Mouse (Mus musculus): ENCODE results near the gene Fam129a. TPM values are rescaled to one million over a fixed set of nuclear protein-coding genes. Genes with fewer than 3 reads are reported as not detected.

Gene Fam129a
- polyA plus RNA-seq, 1 experiment from 2014 or later = 4.4 TPM

DNA sequence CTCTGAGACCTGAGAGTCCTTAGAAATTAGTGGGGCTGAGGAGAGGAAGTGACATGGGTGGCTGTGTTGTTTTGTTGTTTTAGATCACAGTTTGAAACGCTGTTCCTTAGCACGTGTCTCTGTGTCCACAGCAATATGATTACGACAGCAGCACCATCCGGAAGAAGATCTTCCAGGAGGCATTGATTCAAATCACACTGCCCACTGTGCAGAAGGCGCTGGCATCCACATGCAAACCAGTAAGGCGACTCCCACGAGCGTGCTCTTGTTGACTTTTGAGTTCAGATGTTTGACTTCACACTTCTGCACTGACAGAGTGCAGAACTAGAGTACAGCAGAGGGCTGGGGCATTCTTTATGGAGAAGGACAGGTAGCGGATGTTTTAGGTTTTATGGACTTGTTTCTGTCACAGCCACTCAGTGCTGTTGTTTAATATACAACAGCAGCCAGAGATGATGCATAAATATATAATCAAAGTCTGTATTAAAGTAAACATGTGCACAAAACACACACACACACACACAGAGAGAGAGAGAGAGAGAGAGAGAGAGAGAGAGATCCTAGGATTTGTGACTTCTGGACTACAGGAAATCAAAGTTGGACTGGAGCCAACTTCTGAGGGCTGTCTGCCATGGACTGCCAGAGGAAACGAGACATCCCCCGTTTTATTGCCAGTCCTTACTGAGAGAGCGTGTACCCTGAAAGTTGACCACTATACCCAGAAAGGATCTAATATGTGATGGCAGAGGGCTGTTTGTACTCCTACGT, 138.2 kb downstream of the Fam129a start:
- Histone ChIP-seq H3K4me1 (replicated peaks) (peaks cover 23% of the 10 kb centered on the region), H3K4me3 (no peak overlapping the region), H3K27me3 (replicated peaks) (no peaks in the 10 kb centered on the region), H3K4me2 (peak overlapping the region; percentile 27; the same call in 1 of the 2 replicates), H3K9me3 (replicated peaks) (no peaks in the 10 kb centered on the region), H3K9ac (no peak overlapping the region), H3K36me3 (no peaks in the 10 kb centered on the region), H3K27ac (ENCODE audit: poor library complexity, severe bottlenecking) (no peak overlapping the region)
- 42% methylated on average over 13 of the region's 13 CpGs for WGBS
- ATAC-seq (ENCODE audit: insufficient number of reproducible peaks, low FRiP score) = peak; percentile 64; the same call in 1 of the 2 replicates

DNA sequence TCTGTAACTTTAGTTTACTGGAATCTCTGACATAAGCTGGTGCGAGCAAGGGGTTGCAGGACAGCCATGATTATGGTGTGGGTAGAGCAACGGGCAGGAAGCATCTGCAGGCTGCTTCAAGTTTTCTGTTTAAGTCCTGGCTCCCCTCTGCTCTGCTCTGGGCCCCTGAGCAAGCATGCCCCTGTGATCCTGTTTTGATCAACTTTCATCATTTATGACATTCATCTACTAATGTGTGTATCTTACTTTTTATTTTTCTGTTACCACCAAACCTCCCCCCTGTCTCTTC, 138.7 kb downstream of the Fam129a start:
- Histone ChIP-seq H3K4me1 (replicated peaks) (peaks cover 23% of the 10 kb centered on the region), H3K27ac (ENCODE audit: poor library complexity, severe bottlenecking) (no peak overlapping the region), H3K9me3 (replicated peaks) (no peaks in the 10 kb centered on the region), H3K9ac (no peak overlapping the region), H3K36me3 (no peaks in the 10 kb centered on the region), H3K27me3 (replicated peaks) (no peaks in the 10 kb centered on the region), H3K4me2 (peak overlapping the region; percentile 27; the same call in 1 of the 2 replicates), H3K4me3 (no peak overlapping the region)
- 46% methylated on average over 2 of the region's 2 CpGs for WGBS
- ATAC-seq (ENCODE audit: insufficient number of reproducible peaks, low FRiP score) = 0 out of 2 replicates have a peak, but pooled peaks have one; percentile 31

DNA sequence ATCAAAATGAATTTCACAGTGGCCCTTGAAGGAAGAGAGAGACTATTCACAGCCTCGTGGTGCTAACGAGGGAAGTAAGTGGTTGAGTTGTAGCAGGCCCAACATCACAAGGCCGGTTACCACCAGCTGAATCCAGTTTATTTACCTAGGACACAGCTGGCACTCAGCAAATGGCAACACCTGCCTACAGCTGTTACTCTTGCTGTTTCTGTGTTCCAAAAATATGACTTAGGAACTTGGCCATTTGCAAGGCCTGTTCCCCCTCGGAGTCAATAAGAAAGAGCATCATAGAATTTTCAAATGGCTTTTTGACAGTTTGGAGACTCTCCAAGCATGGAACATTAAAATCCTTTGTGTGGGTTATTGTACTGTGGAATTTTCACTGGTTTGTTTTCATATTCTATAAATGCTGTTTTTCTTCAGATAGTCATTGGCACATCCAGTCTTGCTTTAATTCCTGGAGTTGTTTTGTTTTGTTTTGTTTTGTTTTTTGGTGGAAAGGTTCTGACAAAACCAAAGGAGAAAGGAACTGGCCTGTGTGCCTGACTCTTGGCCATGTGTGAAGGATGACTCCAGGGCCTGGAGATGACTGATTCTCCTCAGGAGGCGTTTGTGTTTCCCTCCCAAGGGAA, 139.6 kb downstream of the Fam129a start:
- H3K9me3 ChIP-seq (replicated peaks) = no peaks in the 10 kb centered on the region
- no peak overlapping the region for H3K4me2 ChIP-seq
- no peak overlapping the region for H3K4me3 ChIP-seq
- no peaks in the 10 kb centered on the region for H3K27me3 ChIP-seq (replicated peaks)
- H3K36me3 ChIP-seq = no peaks in the 10 kb centered on the region
- peaks cover 18% of the 10 kb centered on the region for H3K4me1 ChIP-seq (replicated peaks)
- 59% methylated on average over 5 of the region's 5 CpGs for WGBS
- H3K9ac ChIP-seq = no peak overlapping the region
- ATAC-seq (ENCODE audit: insufficient number of reproducible peaks, low FRiP score) = no peak
- H3K27ac ChIP-seq (ENCODE audit: poor library complexity, severe bottlenecking) = no peak overlapping the region

DNA sequence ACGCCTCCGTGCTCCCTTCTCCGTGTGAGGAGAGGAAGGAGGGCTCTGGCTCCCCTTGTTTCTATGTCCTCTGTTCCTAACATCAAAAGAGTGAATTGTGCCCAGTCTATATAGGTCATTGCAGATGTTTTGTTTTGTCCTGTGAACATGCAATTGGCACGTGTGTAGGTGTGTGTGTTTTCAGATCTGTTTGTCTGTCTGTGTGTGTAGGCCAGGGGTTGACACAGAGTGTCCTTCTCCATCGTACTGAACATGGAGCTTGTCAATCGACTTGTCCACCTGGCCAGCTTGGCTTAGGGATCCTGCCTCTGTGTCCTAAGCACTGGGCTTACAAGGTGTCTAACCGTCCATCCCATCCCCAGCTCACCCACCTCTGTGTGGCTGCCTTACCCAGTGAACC, 140.1 kb downstream of the Fam129a start:
- no peak for ATAC-seq (ENCODE audit: insufficient number of reproducible peaks, low FRiP score)
- H3K36me3 ChIP-seq = no peaks in the 10 kb centered on the region
- H3K4me1 ChIP-seq (replicated peaks) = peaks cover 18% of the 10 kb centered on the region
- 67% methylated on average over 7 of the region's 7 CpGs for WGBS
- H3K27me3 ChIP-seq (replicated peaks) = no peaks in the 10 kb centered on the region
- H3K27ac ChIP-seq (ENCODE audit: poor library complexity, severe bottlenecking) = no peak overlapping the region
- no peaks in the 10 kb centered on the region for H3K9me3 ChIP-seq (replicated peaks)
- no peak overlapping the region for H3K4me2 ChIP-seq
- H3K9ac ChIP-seq = no peak overlapping the region
- no peak overlapping the region for H3K4me3 ChIP-seq

DNA sequence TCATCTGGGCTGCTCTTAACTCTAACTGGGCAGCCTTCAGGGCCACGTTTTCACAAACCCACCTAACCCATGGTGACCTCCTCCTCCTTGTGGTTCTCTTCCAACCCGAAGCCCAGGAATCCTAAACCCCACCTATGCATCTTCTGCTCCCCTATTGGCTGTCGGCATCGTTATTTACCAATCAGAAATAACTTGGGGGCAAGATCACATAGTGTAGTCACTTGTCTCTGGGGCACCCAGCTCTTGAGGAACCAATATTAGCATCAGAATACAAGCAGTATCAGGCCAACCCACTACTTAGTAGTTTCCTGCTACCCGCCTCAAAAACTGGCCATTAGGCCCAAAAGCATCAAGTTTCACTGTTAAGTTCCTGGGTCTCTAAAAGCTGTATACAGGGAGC, 141.7 kb downstream of the Fam129a start:
- no peak overlapping the region for H3K27ac ChIP-seq (ENCODE audit: poor library complexity, severe bottlenecking)
- no peaks in the 10 kb centered on the region for H3K27me3 ChIP-seq (replicated peaks)
- 47% methylated on average over 5 of the region's 5 CpGs for WGBS
- H3K4me1 ChIP-seq (replicated peaks) = peaks cover 24% of the 10 kb centered on the region
- no peak overlapping the region for H3K4me2 ChIP-seq
- H3K36me3 ChIP-seq = no peaks in the 10 kb centered on the region
- H3K9ac ChIP-seq = no peak overlapping the region
- ATAC-seq (ENCODE audit: insufficient number of reproducible peaks, low FRiP score) = no peak
- no peaks in the 10 kb centered on the region for H3K9me3 ChIP-seq (replicated peaks)
- H3K4me3 ChIP-seq = no peak overlapping the region

DNA sequence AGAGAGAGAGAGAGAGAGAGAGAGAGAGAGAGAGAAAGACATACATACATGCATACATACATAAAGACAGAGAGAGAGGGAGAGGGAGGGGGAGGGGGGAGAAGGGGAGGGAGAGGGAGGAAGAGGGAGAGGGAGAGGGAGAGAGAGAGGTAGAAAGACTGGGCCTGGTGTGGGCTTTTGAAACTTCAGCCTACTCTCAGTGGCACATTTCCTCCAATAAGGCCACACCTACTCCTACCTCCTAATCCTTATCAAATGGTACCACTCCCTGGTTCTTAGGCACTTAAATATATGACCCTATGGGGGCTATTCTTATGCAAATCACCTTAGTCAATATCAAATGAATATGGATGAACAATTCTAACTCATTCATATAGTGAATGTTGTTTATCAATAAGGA, 142.6 kb downstream of the Fam129a start:
- no peak overlapping the region for H3K4me3 ChIP-seq
- no peak overlapping the region for H3K27ac ChIP-seq (ENCODE audit: poor library complexity, severe bottlenecking)
- no peak overlapping the region for H3K4me2 ChIP-seq

DNA sequence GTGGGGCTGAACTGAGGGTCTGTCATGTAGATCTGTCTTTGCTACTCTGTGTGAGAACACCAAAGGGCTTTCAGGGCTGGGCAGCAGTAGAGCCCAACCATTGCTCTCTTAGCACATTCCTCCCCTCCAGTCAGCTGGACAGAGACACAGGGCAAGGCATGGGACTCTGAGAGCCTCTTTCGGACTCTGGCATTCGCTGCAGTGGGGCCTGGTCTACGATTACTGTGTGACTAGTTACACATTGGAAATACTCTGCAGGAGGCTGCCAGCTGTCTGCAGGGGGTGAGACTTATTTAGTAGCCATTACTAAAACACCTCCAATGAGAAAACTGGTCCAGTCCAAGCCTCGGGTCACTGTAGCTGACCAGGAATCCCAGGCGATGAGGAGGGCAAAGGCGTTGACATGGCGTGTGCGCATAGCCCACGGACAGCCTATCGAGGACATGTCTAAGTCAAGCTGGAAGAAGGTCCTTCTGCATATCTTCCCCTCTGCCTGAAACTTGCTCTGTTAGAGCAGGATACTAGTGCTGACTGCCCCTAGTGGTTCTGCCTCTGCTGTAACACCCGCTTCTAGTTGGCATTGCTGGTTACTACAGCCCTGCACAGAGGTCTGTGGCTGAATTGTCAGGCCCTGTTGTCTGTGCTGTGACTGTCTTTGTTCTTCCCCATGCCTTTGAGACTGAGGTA, 145.2 kb downstream of the Fam129a start:
- WGBS = 71% methylated on average over 11 of the region's 11 CpGs
- no peak for ATAC-seq (ENCODE audit: insufficient number of reproducible peaks, low FRiP score)
- no peaks in the 10 kb centered on the region for H3K27me3 ChIP-seq (replicated peaks)

More for the DNA sequence above, 142.6 kb downstream of the Fam129a start:
- H3K27me3 ChIP-seq (replicated peaks) = no peaks in the 10 kb centered on the region
- H3K9me3 ChIP-seq (replicated peaks) = no peaks in the 10 kb centered on the region
- H3K36me3 ChIP-seq = no peaks in the 10 kb centered on the region
- no peak overlapping the region for H3K9ac ChIP-seq
- H3K4me1 ChIP-seq (replicated peaks) = peaks cover 23% of the 10 kb centered on the region
- ATAC-seq (ENCODE audit: insufficient number of reproducible peaks, low FRiP score) = no peak

DNA sequence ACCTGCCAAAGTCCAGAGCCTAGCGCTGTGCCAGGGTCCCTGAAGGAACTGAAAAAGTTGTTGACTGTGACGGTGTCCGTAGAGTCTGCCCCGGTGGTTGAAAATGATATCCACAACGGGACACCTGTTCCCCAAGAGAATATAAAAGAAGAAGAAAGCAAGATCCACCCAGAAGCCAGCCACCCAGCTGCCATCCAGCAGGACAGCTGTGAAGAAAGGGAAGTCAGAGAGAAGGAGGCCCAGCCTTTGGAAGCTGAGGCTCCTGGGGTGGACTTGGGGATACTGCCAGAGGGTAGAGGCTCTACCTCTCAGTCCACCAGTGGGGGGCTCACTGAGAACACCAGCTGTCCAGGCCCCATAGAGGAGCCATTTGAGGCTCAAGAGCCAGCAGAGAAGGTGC, 146.6 kb downstream of the Fam129a start:
- Histone ChIP-seq H3K9ac (no peak overlapping the region), H3K9me3 (replicated peaks) (no peaks in the 10 kb centered on the region), H3K27ac (ENCODE audit: poor library complexity, severe bottlenecking) (no peak overlapping the region), H3K27me3 (replicated peaks) (no peaks in the 10 kb centered on the region), H3K4me3 (no peak overlapping the region), H3K4me2 (no peak overlapping the region), H3K4me1 (replicated peaks) (0 out of 2 replicates have a peak, but pooled peaks cover 10% of the 10 kb centered on the region), H3K36me3 (no peaks in the 10 kb centered on the region)
- WGBS = 92% methylated on average over 5 of the region's 5 CpGs
- no peak for ATAC-seq (ENCODE audit: insufficient number of reproducible peaks, low FRiP score)

More for the DNA sequence above, 145.2 kb downstream of the Fam129a start:
- H3K4me3 ChIP-seq = no peak overlapping the region
- no peak overlapping the region for H3K27ac ChIP-seq (ENCODE audit: poor library complexity, severe bottlenecking)
- no peaks in the 10 kb centered on the region for H3K9me3 ChIP-seq (replicated peaks)
- H3K9ac ChIP-seq = no peak overlapping the region
- H3K36me3 ChIP-seq = no peaks in the 10 kb centered on the region
- 0 out of 2 replicates have a peak, but pooled peaks cover 10% of the 10 kb centered on the region for H3K4me1 ChIP-seq (replicated peaks)
- H3K4me2 ChIP-seq = no peak overlapping the region

DNA sequence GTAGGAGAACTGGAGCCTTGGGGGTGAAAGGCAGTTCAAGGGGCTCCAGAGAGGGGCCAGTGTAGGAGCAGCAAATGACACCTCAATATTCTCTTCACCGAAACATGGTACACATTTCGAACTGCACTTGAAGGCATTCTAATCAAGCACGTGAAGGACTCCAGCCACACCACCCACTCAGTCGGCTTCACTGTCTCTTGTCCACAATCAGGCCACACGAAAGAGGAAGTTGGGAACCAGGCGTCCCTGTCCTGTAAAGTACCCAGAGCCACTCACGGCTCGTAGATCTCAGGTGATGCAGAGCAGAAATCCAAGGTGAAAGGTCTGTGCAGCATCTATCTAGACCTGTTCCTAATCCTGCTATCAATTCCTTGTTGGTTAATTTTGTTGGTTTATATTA, 147.6 kb downstream of the Fam129a start:
- H3K27ac ChIP-seq (ENCODE audit: poor library complexity, severe bottlenecking) = no peak overlapping the region
- H3K9ac ChIP-seq = no peak overlapping the region
- no peaks in the 10 kb centered on the region for H3K36me3 ChIP-seq
- H3K9me3 ChIP-seq (replicated peaks) = no peaks in the 10 kb centered on the region
- 69% methylated on average over 8 of the region's 8 CpGs for WGBS
- no peak for ATAC-seq (ENCODE audit: insufficient number of reproducible peaks, low FRiP score)
- 0 out of 2 replicates have a peak, but pooled peaks cover 10% of the 10 kb centered on the region for H3K4me1 ChIP-seq (replicated peaks)
- no peaks in the 10 kb centered on the region for H3K27me3 ChIP-seq (replicated peaks)
- no peak overlapping the region for H3K4me3 ChIP-seq
- H3K4me2 ChIP-seq = no peak overlapping the region

DNA sequence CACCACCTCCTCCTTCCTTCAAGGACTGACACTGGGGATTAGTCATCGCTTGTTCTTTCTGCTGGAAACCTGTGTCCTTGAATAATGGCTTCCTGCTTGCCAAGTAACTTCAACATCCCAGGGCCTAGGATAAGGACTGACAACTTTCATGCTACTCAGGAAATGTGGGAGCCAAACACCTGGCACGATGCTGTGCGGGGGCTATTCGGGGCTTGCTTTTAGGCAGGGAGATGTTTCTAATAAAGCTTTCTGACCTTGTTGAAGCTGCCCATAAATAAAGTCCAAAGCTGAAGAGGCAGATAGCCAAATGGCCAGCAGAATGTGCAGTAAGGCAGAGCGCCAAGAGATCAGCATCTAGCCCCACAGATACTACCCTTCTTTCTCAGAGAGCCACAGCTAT, 148.9 kb downstream of the Fam129a start:
- ATAC-seq (ENCODE audit: insufficient number of reproducible peaks, low FRiP score) = no peak
- Histone ChIP-seq H3K4me1 (replicated peaks) (0 out of 2 replicates have a peak, but pooled peaks cover 10% of the 10 kb centered on the region), H3K36me3 (no peaks in the 10 kb centered on the region), H3K9ac (no peak overlapping the region), H3K4me3 (no peak overlapping the region), H3K27ac (ENCODE audit: poor library complexity, severe bottlenecking) (no peak overlapping the region), H3K27me3 (replicated peaks) (no peaks in the 10 kb centered on the region), H3K4me2 (no peak overlapping the region), H3K9me3 (replicated peaks) (no peaks in the 10 kb centered on the region)
- WGBS = 80% methylated on average over 5 of the region's 5 CpGs

DNA sequence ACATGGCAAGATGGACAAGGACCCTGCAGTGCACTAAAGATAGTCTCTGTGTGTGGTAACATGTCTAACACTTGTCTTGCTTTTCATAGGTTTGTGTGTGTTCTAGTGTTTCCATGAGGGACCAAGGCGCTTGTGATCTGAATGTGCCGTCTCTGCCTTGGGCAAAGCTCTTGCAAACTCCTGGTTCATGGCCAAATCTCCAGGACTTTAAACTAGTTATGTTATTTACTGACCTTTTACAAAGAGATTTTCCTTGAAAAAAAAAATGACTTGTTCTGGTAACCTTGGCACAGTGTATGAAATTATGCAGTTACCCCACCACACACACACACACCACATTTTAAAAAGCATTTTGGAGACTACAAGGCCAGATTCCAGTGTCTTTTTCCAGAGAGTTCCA, 149.6 kb downstream of the Fam129a start:
- no peak overlapping the region for H3K27ac ChIP-seq (ENCODE audit: poor library complexity, severe bottlenecking)

More for the DNA sequence above, 149.6 kb downstream of the Fam129a start:
- no peak overlapping the region for H3K4me2 ChIP-seq
- no peak overlapping the region for H3K4me3 ChIP-seq
- H3K36me3 ChIP-seq = no peaks in the 10 kb centered on the region
- ATAC-seq (ENCODE audit: insufficient number of reproducible peaks, low FRiP score) = no peak
- H3K9me3 ChIP-seq (replicated peaks) = no peaks in the 10 kb centered on the region
- WGBS = 92% methylated on average over 2 of the region's 2 CpGs
- H3K4me1 ChIP-seq (replicated peaks) = 0 out of 2 replicates have a peak, but pooled peaks cover 10% of the 10 kb centered on the region
- no peaks in the 10 kb centered on the region for H3K27me3 ChIP-seq (replicated peaks)
- no peak overlapping the region for H3K9ac ChIP-seq

All from heart, embryonic 12.5 days (tissue).